Mouse (Mus musculus) left cerebral cortex, postnatal 36 days (tissue): ENCODE data around the gene Meltf. TPM values are rescaled to one million over a fixed set of nuclear protein-coding genes. Genes with fewer than 3 reads are reported as not detected.
A peak's percentile ranks its signal among the peaks of the same experiment; 100 is the strongest.
"Not testable (repeated sequence)": the region's sequence is repeated elsewhere in the genome, so short reads cannot be mapped to it uniquely, and the experiment has no call there.

Source experiments
- DNase-seq, 2 experiments: peaks; one replicate each; pipeline ENCODE4 v3.0.0; 2021 to 2022; ENCODE audit warnings: low spot score in 2 of 2, mixed read lengths in 1 of 2
- intact Hi-C: fragments of 180-260 bp; cut with DNase I; formaldehyde crosslinking; loops from one replicate; pipeline ENCODE4 v1.15.1; 2025
- total RNA-seq, 2 experiments: library from RNA; stranded (reverse); gene quantifications; 2 replicates each; pipeline ENCODE4 v1.2.3; 2021

The Meltf gene
- total RNA-seq, 2 experiments from 2014 or later, result 0.54 to 0.81 TPM

DNA sequence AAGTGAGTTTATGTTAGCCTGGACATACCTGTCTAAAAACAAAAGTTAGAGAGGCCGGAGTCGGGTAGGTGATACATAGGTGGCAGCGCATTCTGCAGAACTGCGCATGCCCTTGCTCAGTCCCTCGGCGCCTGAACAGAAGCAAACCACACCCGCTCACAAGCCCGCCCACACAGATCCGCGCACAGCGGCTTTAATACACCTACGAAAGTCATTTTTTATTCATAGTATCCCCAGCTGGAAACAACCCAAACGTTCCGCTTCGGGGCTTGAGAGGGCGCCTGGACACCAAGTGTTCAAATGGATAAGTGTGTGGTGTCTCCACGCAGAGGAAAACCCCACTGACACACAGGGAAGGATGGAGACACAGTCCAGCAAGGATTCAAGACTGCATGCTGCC, 52.7 kb downstream of the Meltf start:
- intact Hi-C loops, result no loop called here
- no peak for DNase-seq

DNA sequence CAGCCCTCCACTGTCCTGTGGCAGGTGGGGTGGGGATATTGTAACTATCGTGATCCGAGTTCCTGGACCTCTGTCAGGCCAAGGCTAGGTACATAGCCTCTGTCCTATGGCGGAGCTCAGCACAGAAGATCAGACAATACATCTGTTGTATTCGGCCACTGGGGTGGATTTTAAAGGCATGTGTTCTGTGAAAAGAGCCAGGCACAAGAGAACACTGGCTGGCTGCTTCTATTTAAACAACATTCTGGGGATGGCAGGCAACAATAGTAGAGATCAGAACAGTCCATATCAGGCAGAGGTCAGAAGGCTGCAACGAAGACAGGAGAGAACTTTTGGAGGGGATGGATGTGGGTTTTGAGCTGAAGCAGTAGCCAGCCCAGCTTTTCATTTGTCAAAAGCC, 53.6 kb downstream of the Meltf start:
- DNase-seq, result no peak
- intact Hi-C loops, result no loop called here

DNA sequence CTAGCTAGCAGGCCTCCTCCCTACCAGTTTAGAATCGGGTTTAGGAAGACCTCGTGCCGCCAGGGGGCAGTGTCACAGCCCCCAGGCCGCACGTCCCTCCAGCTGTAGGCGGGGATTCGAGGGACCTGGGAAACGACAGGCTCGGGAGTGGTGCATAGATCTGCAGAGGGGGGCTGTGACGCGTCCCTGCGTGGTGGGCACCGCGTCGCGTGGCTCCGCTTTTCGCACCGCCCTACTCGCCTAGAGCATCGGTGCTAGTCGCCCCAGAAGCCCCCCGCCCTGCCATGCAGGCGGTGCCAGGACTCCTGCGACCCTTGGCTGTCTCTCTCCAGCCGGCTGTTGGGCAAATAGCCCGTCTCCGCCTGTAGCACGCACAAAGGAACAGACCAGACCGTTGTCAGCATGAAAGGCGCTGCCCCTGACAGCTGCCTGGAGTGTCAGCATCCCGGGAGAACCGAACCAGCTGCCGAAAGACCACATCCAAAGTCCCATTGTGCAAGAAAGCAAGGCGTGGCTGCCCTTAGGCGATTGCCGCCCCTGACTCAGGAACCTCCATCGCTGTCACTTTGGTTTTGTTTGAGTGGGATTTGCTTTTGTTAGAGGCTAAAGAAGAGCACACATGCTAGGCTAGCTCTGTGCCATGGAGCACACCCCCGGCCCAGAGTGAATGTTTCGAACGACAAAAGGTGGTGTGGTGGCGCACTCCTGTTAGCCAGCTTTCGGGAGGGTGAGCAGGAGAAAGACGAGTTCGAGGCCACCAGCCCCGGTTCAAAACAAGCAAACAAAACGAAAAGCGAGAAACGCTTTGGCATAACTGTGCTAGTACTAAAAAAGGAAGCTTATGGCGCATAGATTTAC, 54.5 kb downstream of the Meltf start:
- intact Hi-C loops, result no loop called here
- peak; percentile 90 to 91 for DNase-seq

DNA sequence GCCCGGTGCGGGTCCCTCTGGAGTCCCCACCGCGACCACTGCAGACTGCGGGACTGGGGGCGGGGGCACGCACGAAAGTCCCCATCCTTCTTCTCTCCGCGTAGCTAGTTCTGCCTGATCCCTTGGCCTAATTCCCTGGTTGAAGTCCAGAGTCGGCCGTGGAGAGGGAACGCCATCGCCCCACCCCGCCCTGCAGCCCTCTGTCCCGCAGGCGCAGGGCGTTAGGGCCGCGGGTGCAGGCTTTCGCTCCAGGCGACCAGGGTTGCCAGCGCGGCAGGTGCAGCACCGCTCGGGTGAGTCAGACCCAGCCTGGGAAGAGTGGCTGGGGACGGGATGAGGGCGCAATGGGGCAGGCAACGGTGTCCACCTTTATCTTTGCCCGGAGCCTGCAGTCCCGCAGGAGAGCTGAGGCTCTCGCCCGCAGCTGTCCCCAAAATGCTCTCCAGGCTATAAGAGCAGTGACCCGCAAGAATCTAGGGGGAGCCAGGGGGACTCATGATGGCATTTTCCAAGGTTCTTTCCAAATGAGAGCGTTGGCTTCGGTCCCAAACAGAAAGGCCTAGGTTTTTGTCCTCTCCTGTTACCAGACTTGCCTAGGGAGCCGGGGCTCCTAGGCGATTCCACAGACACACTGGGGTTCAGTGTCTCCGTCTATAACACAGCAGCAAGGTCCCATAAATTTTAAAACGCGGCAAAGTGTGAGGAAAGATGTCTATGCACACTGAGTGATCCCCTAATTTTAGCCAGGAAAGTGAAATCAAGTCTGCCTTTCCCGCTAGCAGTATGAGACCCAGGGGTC, 55.3 kb downstream of the Meltf start, which contains the start of gene Pigz:
Gene Pigz (plus strand): TSS at position 101 of the 799 bp plus-strand sequence.
- DNase-seq, result peak in 1 of 2 experiments; percentile 70
- intact Hi-C loops, result no loop called here

DNA sequence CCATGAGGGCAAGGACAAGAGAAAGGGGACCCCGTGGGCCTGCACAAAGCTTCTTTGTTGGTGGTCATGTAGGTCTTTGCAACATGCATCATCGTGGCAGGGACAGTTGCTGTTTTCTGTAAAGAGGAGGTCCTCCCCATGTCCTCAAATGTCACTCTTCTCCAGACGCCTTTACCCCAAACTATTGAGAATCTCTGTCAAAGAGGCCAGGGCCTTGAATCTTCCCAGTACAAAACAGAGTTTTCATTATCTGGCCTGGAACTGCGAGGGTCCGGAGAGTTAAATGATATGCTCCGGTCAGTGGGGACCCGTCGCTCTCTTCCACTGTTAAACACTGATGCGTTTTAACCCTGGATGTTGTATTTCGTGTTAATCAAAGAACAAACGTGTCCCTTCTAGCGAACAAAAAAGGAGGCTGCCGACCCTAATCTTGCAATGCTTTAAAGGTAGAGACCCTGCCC, 56.0 kb downstream of the Meltf start:
- intact Hi-C loops, result no loop called here
- no peak for DNase-seq

DNA sequence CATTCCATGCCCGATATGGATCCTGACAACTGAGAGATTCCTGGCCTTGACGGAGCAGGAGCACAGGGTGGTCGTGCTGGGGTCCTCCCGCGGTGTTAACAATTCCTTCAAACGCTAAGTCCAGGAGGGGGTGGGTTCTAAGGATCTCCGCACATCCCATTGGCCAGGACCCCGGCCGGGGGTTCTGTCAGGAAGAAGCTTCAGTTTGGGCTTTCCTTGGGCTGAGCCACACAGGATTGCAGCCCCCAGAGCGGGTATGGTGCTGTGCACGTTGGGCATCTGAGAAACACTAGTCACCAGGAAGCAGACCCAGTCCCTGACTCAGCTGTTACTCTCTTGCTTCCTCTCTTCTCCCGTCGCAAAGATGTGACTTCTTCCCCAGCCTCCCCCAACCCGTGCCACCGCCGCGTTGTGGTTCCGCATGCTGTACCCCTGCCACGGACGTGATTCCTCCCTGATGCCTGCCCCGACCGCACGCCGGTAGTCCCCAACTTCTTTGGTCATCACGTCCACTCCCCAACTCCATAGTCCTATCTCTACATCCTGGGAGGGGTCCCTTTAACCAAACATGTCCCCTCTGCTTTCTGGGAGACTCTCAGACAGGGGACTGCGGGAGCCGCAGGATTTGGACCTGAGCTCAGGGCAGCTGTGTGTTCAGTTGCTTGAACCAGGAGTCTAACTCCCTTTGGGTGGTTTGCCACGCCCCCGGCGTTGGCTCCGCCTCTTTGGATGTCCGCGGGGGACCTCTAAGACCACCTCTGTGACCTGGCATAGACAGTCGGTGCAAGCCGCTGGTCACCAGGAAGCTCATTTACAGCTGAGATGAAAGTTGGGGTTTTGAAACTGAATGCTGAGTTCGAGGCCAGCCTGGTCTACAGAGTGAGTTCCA, 56.7 kb downstream of the Meltf start:
- peak in 1 of 2 experiments; percentile 52 for DNase-seq
- intact Hi-C loops, result no loop called here

DNA sequence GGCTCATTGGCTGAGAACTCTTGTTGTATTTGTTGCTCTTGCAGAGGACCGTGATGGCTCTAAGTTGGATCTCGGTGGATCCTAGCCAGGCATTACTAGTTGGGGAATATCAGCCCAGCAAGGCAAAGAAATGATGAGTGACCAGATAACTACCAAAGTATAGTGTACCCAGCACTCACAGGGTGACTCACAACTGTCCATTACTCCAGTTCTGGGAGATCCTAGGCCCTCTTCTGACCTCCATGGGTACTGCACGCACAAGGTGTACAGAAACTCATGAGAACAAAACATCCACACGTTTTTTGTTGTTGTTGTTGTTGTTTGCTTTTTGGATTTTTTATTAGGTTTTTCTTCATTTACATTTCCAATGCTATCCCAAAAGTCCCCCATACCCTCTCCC, 58.0 kb downstream of the Meltf start:
- intact Hi-C loops, result no loop called here
- no peak for DNase-seq

DNA sequence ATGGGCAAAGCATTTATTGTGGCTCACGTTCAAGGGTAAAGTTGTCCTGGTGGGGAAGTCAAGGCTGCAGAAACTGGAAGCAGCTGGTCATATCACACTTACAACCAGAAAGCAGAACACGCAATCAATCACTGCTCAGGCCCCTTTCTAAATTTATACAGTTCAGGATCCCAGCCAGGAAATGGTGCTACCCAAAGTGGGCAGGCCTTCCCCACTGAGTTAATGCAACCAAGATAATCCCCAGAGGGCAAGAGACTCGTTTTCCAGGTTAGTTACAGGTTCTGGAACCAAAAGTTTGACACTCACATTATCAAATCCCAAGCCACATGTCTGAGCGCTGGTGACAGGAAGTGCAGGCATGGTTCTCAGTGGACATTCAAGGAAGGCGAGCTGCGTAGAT, 60.2 kb downstream of the Meltf start:
- DNase-seq, result no peak
- intact Hi-C loops, result no loop called here

DNA sequence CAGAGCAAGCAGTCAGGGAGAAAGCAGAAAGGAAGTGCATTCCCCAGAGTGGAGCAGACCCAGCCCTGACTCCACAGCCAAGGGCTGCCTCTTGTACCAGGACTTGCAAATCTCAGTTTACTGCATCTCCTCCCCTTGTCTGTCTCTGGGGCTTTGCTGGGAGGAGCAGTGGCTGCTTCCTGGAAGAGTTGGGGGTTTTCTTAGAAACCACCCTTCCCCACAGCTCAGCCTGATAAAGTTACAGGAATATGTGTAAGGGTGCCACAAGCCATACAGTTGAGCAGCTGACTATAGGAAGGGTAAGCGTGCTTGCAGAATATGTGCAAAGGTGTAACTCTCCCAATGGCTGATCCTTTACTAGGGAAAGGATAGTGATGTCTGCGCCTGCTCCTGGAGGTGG, 62.0 kb downstream of the Meltf start:
- intact Hi-C loops, result no loop called here
- no peak for DNase-seq

DNA sequence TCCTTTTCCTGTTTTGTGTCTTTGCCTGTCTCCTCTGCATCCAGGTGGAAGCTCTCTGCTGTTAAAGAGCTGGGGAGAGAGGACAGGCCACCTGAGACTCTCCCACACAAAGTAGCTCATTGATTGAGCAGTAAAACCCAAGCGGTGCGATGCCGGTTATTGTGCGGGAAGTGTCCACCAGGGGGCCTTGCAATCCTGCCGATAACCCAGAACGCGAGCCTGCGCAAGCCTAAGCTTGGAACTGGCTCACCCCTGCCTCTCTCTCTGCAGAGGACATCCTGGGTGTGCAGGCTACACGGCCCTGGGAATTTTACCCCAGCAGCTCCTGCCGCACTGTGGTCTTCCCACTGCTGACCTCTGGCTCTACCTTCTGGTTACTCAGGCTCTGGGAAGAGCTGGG, 65.4 kb downstream of the Meltf start:
- peak; percentile 70 to 80 for DNase-seq
- intact Hi-C loops, result no loop called here

DNA sequence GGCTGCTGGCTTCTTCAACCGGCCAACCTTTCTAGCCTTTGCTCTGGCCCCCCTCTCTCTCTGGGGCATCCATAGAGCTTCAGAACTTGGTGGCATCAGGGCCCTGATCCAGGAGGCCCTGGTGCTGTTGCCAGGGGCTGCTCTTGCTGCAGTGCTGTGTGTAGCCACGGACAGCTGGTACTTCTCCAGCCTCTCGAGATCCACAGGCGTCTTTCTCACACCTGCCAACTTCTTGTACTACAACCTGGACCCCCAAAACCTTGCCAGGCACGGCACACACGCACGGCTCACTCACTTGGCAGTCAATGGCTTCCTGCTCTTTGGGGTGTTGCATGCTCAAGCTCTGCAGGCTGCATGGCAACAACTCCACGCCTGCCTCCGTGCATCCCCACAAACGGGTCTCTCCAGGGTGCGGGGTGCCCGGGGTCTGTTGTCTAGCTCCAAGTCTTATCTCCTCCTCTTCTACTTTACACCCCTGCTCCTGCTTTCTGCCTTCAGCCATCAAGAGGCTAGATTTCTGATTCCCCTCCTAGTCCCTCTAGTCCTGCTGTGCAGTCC, 66.2 kb downstream of the Meltf start:
- DNase-seq, result no peak
- intact Hi-C loops, result no loop called here

DNA sequence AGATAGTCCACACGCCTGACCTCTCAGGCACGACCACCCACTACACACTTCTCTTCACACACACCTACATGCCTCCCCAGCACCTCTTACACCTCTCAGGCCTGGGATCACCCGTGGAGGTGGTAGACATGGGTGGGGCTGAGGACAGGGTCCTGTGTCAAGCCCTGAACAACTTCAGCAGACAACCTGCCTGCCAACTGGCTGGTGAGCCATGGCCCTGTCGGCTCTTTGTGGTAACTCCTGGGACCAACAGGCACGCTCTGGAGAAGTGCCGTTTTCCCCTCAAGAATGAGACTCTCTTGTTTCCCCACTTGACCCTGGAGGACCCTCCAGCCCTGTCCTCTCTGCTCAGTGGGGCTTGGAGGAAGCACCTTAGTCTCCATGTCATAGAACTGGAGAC, 66.8 kb downstream of the Meltf start:
- no peak for DNase-seq
- intact Hi-C loops, result no loop called here

DNA sequence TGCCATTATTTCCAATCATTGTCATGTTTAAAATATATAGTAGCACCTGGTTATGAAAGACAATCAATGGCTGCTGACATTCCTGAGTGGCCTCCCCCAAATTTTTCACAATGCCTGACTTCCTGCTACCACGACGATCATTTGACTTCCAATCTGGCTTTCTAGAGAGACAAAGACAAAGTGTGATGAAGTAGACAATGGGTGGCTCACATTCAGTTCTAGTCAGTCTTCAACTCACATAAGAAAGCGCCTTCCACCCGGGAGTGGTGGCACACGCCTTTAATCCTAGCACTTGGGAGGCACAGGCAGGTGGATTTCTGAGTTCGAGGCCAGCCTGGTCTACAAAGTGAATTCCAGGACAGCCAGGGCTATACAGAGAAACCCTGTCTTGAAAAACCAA, 67.4 kb downstream of the Meltf start:
- DNase-seq, intact Hi-C loops: not testable (repeated sequence)

DNA sequence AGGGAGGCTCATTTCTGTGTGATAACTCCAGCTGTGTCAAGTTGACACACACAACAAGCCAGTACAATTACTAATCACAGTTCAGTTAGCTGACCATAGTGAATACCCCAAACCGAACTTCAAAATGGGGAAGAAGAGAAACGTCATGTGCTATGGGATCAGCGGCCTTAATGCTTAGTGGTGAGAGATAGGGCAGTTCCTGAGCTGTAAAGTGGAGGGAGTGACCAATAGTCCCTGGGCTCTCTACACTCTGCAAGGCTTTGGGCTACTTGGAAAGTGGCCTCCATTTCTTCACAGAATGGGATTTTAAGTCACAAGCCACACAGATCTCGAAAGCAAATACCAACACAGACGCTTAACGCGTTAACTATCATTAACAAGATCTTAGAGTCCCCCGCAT, 68.7 kb downstream of the Meltf start:
- no peak for DNase-seq
- intact Hi-C loops, result no loop called here

DNA sequence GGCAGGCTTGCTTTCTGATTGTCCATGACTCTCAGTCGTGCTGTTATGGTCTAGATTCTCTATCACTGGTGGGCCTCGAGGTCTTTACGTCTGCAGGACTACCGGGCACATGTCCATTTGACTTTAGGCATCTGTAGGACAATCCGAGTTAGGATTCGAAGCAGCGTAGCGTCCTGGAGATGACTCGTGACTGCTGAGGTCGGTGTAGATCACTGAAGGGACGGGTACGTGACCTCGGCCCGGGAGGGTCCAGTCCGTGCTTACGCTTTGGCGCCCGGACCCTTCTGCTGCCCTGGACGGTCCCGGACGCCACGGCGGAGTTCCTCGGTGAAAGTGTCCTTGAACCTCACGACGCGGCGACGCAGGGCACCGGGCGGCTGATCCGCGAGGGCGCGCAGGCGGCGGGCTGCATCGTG, 69.3 kb downstream of the Meltf start:
- intact Hi-C loops, result loop anchor here (1.0 kb wide), 2 partner anchors 55 to 299 kb away; partner anchors contain the start of genes Fbxo45, Senp5 and Wdr53

DNA sequence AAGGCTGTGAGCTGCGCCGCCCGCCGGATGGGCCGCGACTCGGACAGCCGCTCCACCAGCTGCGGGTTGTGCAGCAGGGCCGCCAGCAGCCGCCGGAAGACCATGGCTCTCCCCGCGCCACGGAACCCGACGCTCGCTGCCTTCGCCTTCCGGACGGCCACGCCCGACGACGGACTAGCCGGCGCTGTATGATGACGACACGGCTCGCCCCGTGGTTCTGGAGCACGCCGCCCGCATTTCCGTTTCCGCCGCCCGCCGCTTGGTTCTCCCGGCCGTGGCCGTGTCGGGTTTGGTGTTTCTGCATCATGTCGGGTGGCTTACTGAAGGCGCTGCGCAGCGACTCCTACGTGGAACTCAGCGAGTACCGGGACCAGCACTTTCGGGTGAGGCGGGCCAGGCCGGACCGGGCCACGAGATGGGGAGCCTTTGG, 69.8 kb downstream of the Meltf start, which contains the start of the genes 0610012G03Rik and Ncbp2:
Gene 0610012G03Rik (minus strand): TSS at position 150 of the 430 bp plus-strand sequence.
Gene Ncbp2 (plus strand): TSS at position 169 of the 430 bp plus-strand sequence.
- peak; percentile 96 to 98 for DNase-seq
- intact Hi-C loops, result loop anchor here (1.0 kb wide), 2 partner anchors 55 to 299 kb away; partner anchors contain the start of genes Fbxo45, Senp5 and Wdr53

More for the DNA sequence above, 69.3 kb downstream of the Meltf start:
- no peak for DNase-seq
